Mouse (Mus musculus): ENCODE measurements around the gene Adgrv1. TPM values are rescaled to one million over a fixed set of nuclear protein-coding genes. Genes with fewer than 3 reads are reported as not detected.

Adgrv1 gene
- total and polyA plus RNA-seq, 3 experiments, result 0.17 to 0.44 (median 0.27) TPM

- in situ Hi-C loops (cut with MboI; ENCODE audit: low pct_ligation_motif_present, low pct_unique_long_range_greater_than_20kb, low sequenced_read_pairs) (no loop called here), dilution Hi-C loops (cut with MboI; ENCODE audit: extremely low pct_ligation_motif_present, extremely low pct_unique_long_range_greater_than_20kb, low sequenced_read_pairs) (no loop called here)
- TF ChIP-seq PAX5 (IDR thresholded peaks at IDR 0.05; ENCODE audit: low read length) (no peak), ELF1 (IDR thresholded peaks at IDR 0.05; ENCODE audit: low read depth, low read length) (no peak), MEF2A (IDR thresholded peaks at IDR 0.05; ENCODE audit: borderline replicate concordance, low read depth, low read length) (no peak), JUN (IDR thresholded peaks at IDR 0.05; ENCODE audit: insufficient read depth, low read depth, low read length) (no peak), CHD1 (IDR thresholded peaks at IDR 0.05; ENCODE audit: low read depth, low read length) (no peak), USF2 (conservative IDR thresholded peaks at IDR 0.05; ENCODE audit: low read depth, low read length) (no peak), MAFK (IDR thresholded peaks at IDR 0.05; ENCODE audit: insufficient replicate concordance, low read length) (no peak), CHD2 (IDR thresholded peaks at IDR 0.05; ENCODE audit: low read length) (no peak), ZMIZ1 (IDR thresholded peaks at IDR 0.05; ENCODE audit: low read depth, low read length) (no peak), JUND (conservative IDR thresholded peaks at IDR 0.05; ENCODE audit: low read depth, low read length) (no peak), BHLHE40 (IDR thresholded peaks at IDR 0.05; ENCODE audit: low read depth, low read length) (no peak)
Observed at GRCm38 (mm10) chr13:81473750-81474149, 159.2 kb downstream of the Adgrv1 start.

GRCm38 (mm10) chr13:81466661-81467060 lies 166.3 kb downstream of the Adgrv1 start:
- peaks cover 0 to 3% of the 10 kb centered on the region in 2 experiments; a peak in 1 of 4 replicates for H3K4me1 ChIP-seq (ENCODE audit: control insufficient read depth in 1 of 2, insufficient read depth in 2 of 2)
- no peak overlapping the region for H3K4me2 ChIP-seq (ENCODE audit: insufficient read depth, low read depth, poor library complexity, severe bottlenecking)
- H3K79me2 ChIP-seq (replicated peaks; ENCODE audit: control insufficient read depth, extremely low read depth, insufficient read depth, poor library complexity, severe bottlenecking), result no peaks in the 10 kb centered on the region
- TF ChIP-seq MYC (IDR thresholded peaks at IDR 0.05; ENCODE audit: low read depth, low read length) (no peak), SIN3A (IDR thresholded peaks at IDR 0.05; ENCODE audit: low read length) (no peak), ZC3H11A (IDR thresholded peaks at IDR 0.05; ENCODE audit: low read depth, low read length) (no peak), NRF1 (IDR thresholded peaks at IDR 0.05; ENCODE audit: low read depth, low read length) (no peak), CTCF (conservative IDR thresholded peaks at IDR 0.05 in 1 of 2, IDR thresholded peaks at IDR 0.05 in 1 of 2; ENCODE audit: low read depth in 2 of 2, low read length in 2 of 2) (no peak), MXI1 (IDR thresholded peaks at IDR 0.05; ENCODE audit: low read depth, low read length) (no peak), BHLHE40 (IDR thresholded peaks at IDR 0.05; ENCODE audit: low read depth, low read length) (no peak), NELFE (IDR thresholded peaks at IDR 0.05; ENCODE audit: low read depth, low read length) (no peak), CHD2 (IDR thresholded peaks at IDR 0.05; ENCODE audit: low read length) (no peak), E2F4 (IDR thresholded peaks at IDR 0.05; ENCODE audit: insufficient replicate concordance, low read depth, low read length) (no peak), ZMIZ1 (IDR thresholded peaks at IDR 0.05; ENCODE audit: low read depth, low read length) (no peak), ZKSCAN1 (IDR thresholded peaks at IDR 0.05; ENCODE audit: borderline replicate concordance, low read depth, low read length) (no peak), MAFK (IDR thresholded peaks at IDR 0.05; ENCODE audit: insufficient replicate concordance, low read length) (no peak), RCOR1 (conservative IDR thresholded peaks at IDR 0.05; ENCODE audit: low read depth, low read length) (no peak), POLR2A (IDR thresholded peaks at IDR 0.05; ENCODE audit: low read depth, low read length) (no peak)
- H3K4me3 ChIP-seq (replicated peaks in 1 of 3; ENCODE audit: low read depth in 2 of 3, low read length in 2 of 3, poor library complexity in 1 of 3), result no peak overlapping the region
- no peak overlapping the region for H3K27ac ChIP-seq (ENCODE audit: insufficient read depth, low read depth)
- dilution Hi-C loops (cut with MboI; ENCODE audit: extremely low pct_ligation_motif_present, extremely low pct_unique_long_range_greater_than_20kb, low sequenced_read_pairs), result no loop called here
- H3K9me3 ChIP-seq (replicated peaks; ENCODE audit: low read length), result no peaks in the 10 kb centered on the region
- in situ Hi-C loops (cut with MboI; ENCODE audit: low pct_ligation_motif_present, low pct_unique_long_range_greater_than_20kb, low sequenced_read_pairs), result no loop called here
- no peak for DNase-seq (ENCODE audit: extremely low read depth)
- no peaks in the 10 kb centered on the region for H3K27me3 ChIP-seq (replicated peaks)
- no peak overlapping the region for H3K9ac ChIP-seq (ENCODE audit: insufficient read depth, low read depth)
- H3K36me3 ChIP-seq (replicated peaks in 1 of 2; ENCODE audit: control insufficient read depth in 1 of 2, insufficient read depth in 1 of 2, low read length in 1 of 2), result no peaks in the 10 kb centered on the region

More at GRCm38 (mm10) chr13:81473750-81474149, 159.2 kb downstream of the Adgrv1 start:
- DNase-seq (ENCODE audit: extremely low read depth), result no peak
- no peak overlapping the region for H3K9ac ChIP-seq (ENCODE audit: insufficient read depth, low read depth)
- no peak overlapping the region for H3K27ac ChIP-seq (ENCODE audit: insufficient read depth, low read depth)
- no peaks in the 10 kb centered on the region for H3K79me2 ChIP-seq (replicated peaks; ENCODE audit: control insufficient read depth, extremely low read depth, insufficient read depth, poor library complexity, severe bottlenecking)
- no peaks in the 10 kb centered on the region for H3K27me3 ChIP-seq (replicated peaks)
- H3K4me1 ChIP-seq (ENCODE audit: control insufficient read depth in 1 of 2, insufficient read depth in 2 of 2), result peaks cover 0 to 3% of the 10 kb centered on the region in 2 experiments; a peak in 1 of 4 replicates
- H3K36me3 ChIP-seq (replicated peaks in 1 of 2; ENCODE audit: control insufficient read depth in 1 of 2, insufficient read depth in 1 of 2, low read length in 1 of 2), result no peaks in the 10 kb centered on the region
- H3K4me2 ChIP-seq (ENCODE audit: insufficient read depth, low read depth, poor library complexity, severe bottlenecking), result no peak overlapping the region
- H3K9me3 ChIP-seq (replicated peaks; ENCODE audit: low read length), result no peaks in the 10 kb centered on the region
- H3K4me3 ChIP-seq (replicated peaks in 1 of 3; ENCODE audit: low read depth in 2 of 3, low read length in 2 of 3, poor library complexity in 1 of 3), result no peak overlapping the region

Data from CH12.LX (cell line).